Mouse (Mus musculus) neural tube, embryonic 14.5 days (tissue): ENCODE measurements around the gene Yaf2. TPM values are rescaled to one million over a fixed set of nuclear protein-coding genes. Genes with fewer than 3 reads are reported as not detected.
"Not testable (repeated sequence)": the region's sequence is repeated elsewhere in the genome, so short reads cannot be mapped to it uniquely, and the experiment has no call there.

ENCODE experiments used
- ATAC-seq: fragments of 200-750 bp; cut with Nextera tagmentation; 2 replicates; pipeline ENCODE4 v1.8.0; 2017; ENCODE audit warnings: low read depth, mild to moderate bottlenecking, moderate TSS enrichment, moderate library complexity
- H3K27ac ChIP-seq: fragments of 300-500 bp; sonication (generic); 2 replicates; pipeline ENCODE4 v1.5.1; 2014; ENCODE audit warnings: low read depth, mild to moderate bottlenecking, control low read depth, low read length, moderate library complexity, mixed read lengths
- H3K27me3 ChIP-seq: fragments of 300-500 bp; sonication (generic); 2 replicates; pipeline ENCODE4 v1.6.1; 2014; ENCODE audit warnings: low read length; ENCODE audit not compliant: control insufficient read depth, insufficient read depth
- H3K36me3 ChIP-seq: fragments of 300-500 bp; sonication (generic); 2 replicates; pipeline ENCODE4 v1.6.1; 2014; ENCODE audit warnings: low read length, mixed read lengths; ENCODE audit not compliant: control insufficient read depth, insufficient read depth
- H3K4me1 ChIP-seq: fragments of 300-500 bp; sonication (generic); 2 replicates; pipeline ENCODE4 v1.6.1; 2014; ENCODE audit warnings: low read length; ENCODE audit not compliant: control insufficient read depth, insufficient read depth
- H3K4me2 ChIP-seq: fragments of 300-500 bp; sonication (generic); 2 replicates; pipeline ENCODE4 v1.6.1; 2014; ENCODE audit warnings: mild to moderate bottlenecking, low read depth, low read length, control low read depth
- H3K4me3 ChIP-seq: fragments of 300-500 bp; sonication (generic); 2 replicates; pipeline ENCODE4 v1.5.1; 2014; ENCODE audit warnings: low read depth, low read length, control low read depth, mixed read lengths
- H3K9ac ChIP-seq: fragments of 300-500 bp; sonication (generic); replicated peaks from 2 replicates; pipeline ENCODE4 v1.6.1; 2014; ENCODE audit warnings: low read depth, mild to moderate bottlenecking, control low read depth, low read length, mixed read lengths
- H3K9me3 ChIP-seq: fragments of 300-500 bp; sonication (generic); 2 replicates; pipeline ENCODE4 v1.6.1; 2016; ENCODE audit warnings: low read length; ENCODE audit not compliant: control insufficient read depth
- WGBS: fragments of 180-500 bp; shearing (Covaris S2); extraction: QIAGEN DNeasy Blood & Tissue Kit; methylation state at CpG from one replicate; pipeline ENCODE4 v1.1.7; 2014; 5-methylcytosine and 5-hydroxymethylcytosine counted together
- polyA plus RNA-seq: library from polyadenylated mRNA; unstranded; fragments of >200 nt; fragmentation: Nextera tagmentation; extraction: Ambion mirVana; gene quantifications from 2 replicates; pipeline ENCODE4 v1.2.1, GENCODE M21; 2014

Gene Yaf2
- polyA plus RNA-seq, result 133 and 136 TPM in 2 replicates

- Histone ChIP-seq H3K9ac (peak within 1 kb of the TSS; percentile 93), H3K36me3 (no peaks in the 10 kb centered on the region)
- peak; percentile 95 for ATAC-seq
Observed at GRCm38 (mm10) chr15:93336925-93337761, at the start of gene Yaf2. Gene Yaf2, minus strand, starts transcription at chr15:93336935.

GRCm38 (mm10) chr15:93381337-93381736 is 44.6 kb upstream of the Yaf2 start:
- Histone ChIP-seq H3K9me3 (no peaks in the 10 kb centered on the region), H3K4me3 (no peak overlapping the region), H3K9ac (no peak overlapping the region), H3K4me2 (no peak overlapping the region), H3K27me3 (no peaks in the 10 kb centered on the region), H3K4me1 (no peaks in the 10 kb centered on the region), H3K36me3 (peaks cover 4% of the 10 kb centered on the region), H3K27ac (no peak overlapping the region)
- 60% methylated on average over 5 of the region's 5 CpGs for WGBS
- ATAC-seq, result no peak

More at GRCm38 (mm10) chr15:93336925-93337761, at the start of gene Yaf2:
- Histone ChIP-seq H3K27me3 (no peaks in the 10 kb centered on the region), H3K4me3 (peak within 1 kb of the TSS; percentile 98), H3K4me1 (peaks cover 12% of the 10 kb centered on the region; the same call in 1 of the 2 replicates), H3K9me3 (no peaks in the 10 kb centered on the region), H3K4me2 (peak within 1 kb of the TSS; percentile 83), H3K27ac (peak within 1 kb of the TSS; percentile 93)
- under 1% methylated on average over 57 of the region's 73 CpGs for WGBS

GRCm38 (mm10) chr15:93379177-93379576 is 42.4 kb upstream of the Yaf2 start:
- H3K4me3 ChIP-seq, result no peak overlapping the region
- no peak for ATAC-seq
- H3K4me1 ChIP-seq, result no peaks in the 10 kb centered on the region
- H3K9me3 ChIP-seq, result no peaks in the 10 kb centered on the region
- WGBS, result 84% methylated on average over 3 of the region's 3 CpGs
- no peaks in the 10 kb centered on the region for H3K27me3 ChIP-seq
- H3K36me3 ChIP-seq, result no peaks in the 10 kb centered on the region
- no peak overlapping the region for H3K27ac ChIP-seq
- no peak overlapping the region for H3K9ac ChIP-seq
- H3K4me2 ChIP-seq, result no peak overlapping the region

GRCm38 (mm10) chr15:93375696-93376095 is 39.0 kb upstream of the Yaf2 start:
- H3K27ac ChIP-seq, result no peak overlapping the region
- H3K4me1 ChIP-seq, result no peaks in the 10 kb centered on the region
- WGBS, result 90% methylated on average over 5 of the region's 5 CpGs
- ATAC-seq, result no peak
- H3K4me2 ChIP-seq, result no peak overlapping the region
- no peaks in the 10 kb centered on the region for H3K36me3 ChIP-seq
- H3K9ac ChIP-seq, result no peak overlapping the region
- no peak overlapping the region for H3K4me3 ChIP-seq
- no peaks in the 10 kb centered on the region for H3K27me3 ChIP-seq
- no peaks in the 10 kb centered on the region for H3K9me3 ChIP-seq

GRCm38 (mm10) chr15:93372525-93373119 is 35.9 kb upstream of the Yaf2 start:
- H3K9me3 ChIP-seq, H3K27ac ChIP-seq, H3K36me3 ChIP-seq, H3K4me3 ChIP-seq, H3K4me2 ChIP-seq, H3K4me1 ChIP-seq, H3K27me3 ChIP-seq, ATAC-seq, H3K9ac ChIP-seq: not testable (repeated sequence)

- no peaks in the 10 kb centered on the region for H3K36me3 ChIP-seq
- H3K27ac ChIP-seq, result no peak overlapping the region
- no peak overlapping the region for H3K9ac ChIP-seq
- no peak overlapping the region for H3K4me3 ChIP-seq
- H3K4me2 ChIP-seq, result no peak overlapping the region
- no peak for ATAC-seq
- no peaks in the 10 kb centered on the region for H3K4me1 ChIP-seq
- no peaks in the 10 kb centered on the region for H3K27me3 ChIP-seq
- H3K9me3 ChIP-seq, result no peaks in the 10 kb centered on the region
- 88% methylated on average over 2 of the region's 2 CpGs for WGBS
Observed at GRCm38 (mm10) chr15:93371838-93372237, 35.1 kb upstream of the Yaf2 start.

GRCm38 (mm10) chr15:93368558-93368957 is 31.8 kb upstream of the Yaf2 start:
- Histone ChIP-seq H3K9ac (no peak overlapping the region), H3K4me1 (no peaks in the 10 kb centered on the region), H3K9me3 (no peaks in the 10 kb centered on the region), H3K4me2 (no peak overlapping the region), H3K36me3 (no peaks in the 10 kb centered on the region), H3K27ac (no peak overlapping the region), H3K4me3 (no peak overlapping the region), H3K27me3 (no peaks in the 10 kb centered on the region)
- no peak for ATAC-seq
- 69% methylated on average over 9 of the region's 9 CpGs for WGBS

- Histone ChIP-seq H3K4me3 (no peak overlapping the region), H3K9me3 (no peaks in the 10 kb centered on the region), H3K9ac (no peak overlapping the region), H3K4me1 (no peaks in the 10 kb centered on the region), H3K27me3 (no peaks in the 10 kb centered on the region), H3K4me2 (no peak overlapping the region), H3K36me3 (no peaks in the 10 kb centered on the region), H3K27ac (no peak overlapping the region)
- WGBS, result 88% methylated on average over 6 of the region's 6 CpGs
- no peak for ATAC-seq
Observed at GRCm38 (mm10) chr15:93365561-93365960, 28.8 kb upstream of the Yaf2 start.

GRCm38 (mm10) chr15:93358346-93359095 is 21.8 kb upstream of the Yaf2 start:
- no peak overlapping the region for H3K9ac ChIP-seq
- no peaks in the 10 kb centered on the region for H3K4me1 ChIP-seq
- H3K4me2 ChIP-seq, result no peak overlapping the region
- WGBS, result 92% methylated on average over 19 of the region's 19 CpGs
- no peak overlapping the region for H3K27ac ChIP-seq
- no peaks in the 10 kb centered on the region for H3K9me3 ChIP-seq
- H3K36me3 ChIP-seq, result no peaks in the 10 kb centered on the region
- ATAC-seq, result no peak
- H3K4me3 ChIP-seq, result no peak overlapping the region
- no peaks in the 10 kb centered on the region for H3K27me3 ChIP-seq
